Mouse (Mus musculus): ENCODE results near the gene Ephb2.

DNA sequence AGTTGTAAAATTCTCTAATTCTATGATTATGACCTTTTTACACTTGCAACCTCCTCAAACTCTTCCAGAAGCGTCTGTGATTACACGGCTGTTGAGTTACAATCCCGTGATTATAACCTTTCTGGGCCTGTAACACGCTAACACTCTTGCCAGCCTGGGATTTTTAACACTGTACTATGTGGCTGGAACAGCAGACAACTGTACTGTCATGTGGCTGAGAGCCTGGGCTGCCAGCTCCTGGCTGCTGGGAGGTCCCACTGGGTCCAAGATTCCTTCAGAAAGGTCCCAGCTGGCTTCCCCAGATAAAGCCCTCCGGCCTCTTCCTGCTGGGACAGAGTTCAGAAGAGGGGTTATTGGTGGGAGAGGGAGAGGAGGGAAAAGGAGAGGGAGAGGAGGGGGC lies 104.0 kb downstream of the Ephb2 start:
- TF ChIP-seq GATA1 (IDR thresholded peaks at IDR 0.05; ENCODE audit: low read length) (no peak), TAL1 (IDR thresholded peaks at IDR 0.05; ENCODE audit: low read length) (no peak)
